Mouse (Mus musculus): Measurements from ENCODE around the gene Vmn1r125.
"Not testable (repeated sequence)": the region's sequence is repeated elsewhere in the genome, so short reads cannot be mapped to it uniquely, and the experiment has no call there.

- not testable (repeated sequence) for TF ChIP-seq POLR2A (IDR thresholded peaks at IDR 0.05; ENCODE audit: control insufficient read depth, low read depth, low read length); CTCF (IDR thresholded peaks at IDR 0.05; ENCODE audit: control insufficient read depth, insufficient read depth, insufficient replicate concordance, low read depth, low read length)
Measured at GRCm38 (mm10) chr7:21260517-21260916, 11.5 kb upstream of the Vmn1r125 start, which contains the start of gene Vmn1r124.
